Mouse (Mus musculus) neural tube, embryonic 13.5 days (tissue): ENCODE results near the gene Tbcel. TPM values are rescaled to one million over a fixed set of nuclear protein-coding genes. Genes with fewer than 3 reads are reported as not detected.

ENCODE experiments used
- ATAC-seq: fragments of 200-750 bp; cut with Nextera tagmentation; 2 replicates; pipeline ENCODE4 v1.8.0; 2017; ENCODE audit warnings: low read depth, mild to moderate bottlenecking, moderate TSS enrichment, moderate library complexity
- H3K27ac ChIP-seq: fragments of 300-500 bp; sonication (generic); replicated peaks from 2 replicates; pipeline ENCODE4 v1.5.1; 2015; ENCODE audit warnings: moderate library complexity, mild to moderate bottlenecking, inconsistent platforms
- H3K27me3 ChIP-seq: fragments of 300-500 bp; sonication (generic); 2 replicates; pipeline ENCODE4 v1.6.1; 2015; ENCODE audit warnings: mild to moderate bottlenecking, inconsistent platforms
- H3K36me3 ChIP-seq: fragments of 300-500 bp; sonication (generic); 2 replicates; pipeline ENCODE4 v1.6.1; 2015; ENCODE audit warnings: mild to moderate bottlenecking, inconsistent platforms
- H3K4me1 ChIP-seq: fragments of 300-500 bp; sonication (generic); replicated peaks from 2 replicates; pipeline ENCODE4 v1.6.1; 2015; ENCODE audit warnings: inconsistent platforms
- H3K4me2 ChIP-seq: fragments of 300-500 bp; sonication (generic); 2 replicates; pipeline ENCODE4 v1.6.1; 2015; ENCODE audit warnings: inconsistent platforms, mild to moderate bottlenecking, moderate library complexity
- H3K4me3 ChIP-seq: fragments of 300-500 bp; sonication (generic); 2 replicates; pipeline ENCODE4 v1.5.1; 2015; ENCODE audit warnings: mild to moderate bottlenecking, inconsistent platforms
- H3K9ac ChIP-seq: fragments of 300-500 bp; sonication (generic); 2 replicates; pipeline ENCODE4 v1.6.1; 2015; ENCODE audit warnings: moderate library complexity, mild to moderate bottlenecking, inconsistent platforms
- H3K9me3 ChIP-seq: fragments of 300-500 bp; sonication (generic); 2 replicates; pipeline ENCODE4 v1.6.1; 2016; ENCODE audit warnings: inconsistent platforms
- WGBS: fragments of 180-500 bp; shearing (Covaris S2); methylation state at CpG from one replicate; pipeline ENCODE4 v1.1.7; 2015; 5-methylcytosine and 5-hydroxymethylcytosine counted together
- polyA plus RNA-seq: library from polyadenylated mRNA; unstranded; fragments of >200 nt; fragmentation: Nextera tagmentation; extraction: Ambion mirVana; gene quantifications from 2 replicates; pipeline ENCODE4 v1.2.1, GENCODE M21; 2015

Tbcel gene
- polyA plus RNA-seq, 1 experiment from 2014 or later: 4.9 TPM

- Histone ChIP-seq H3K9ac (no peak overlapping the region), H3K9me3 (no peaks in the 10 kb centered on the region), H3K36me3 (no peaks in the 10 kb centered on the region), H3K4me3 (no peak overlapping the region), H3K4me1 (no peaks in the 10 kb centered on the region), H3K27me3 (no peaks in the 10 kb centered on the region), H3K4me2 (no peak overlapping the region), H3K27ac (no peak overlapping the region)
- no peak for ATAC-seq
- WGBS: 93% methylated on average over 1 of the region's 1 CpGs
Measured at GRCm38 (mm10) chr9:42482944-42483343, 24.7 kb downstream of the Tbcel start.

- H3K27ac ChIP-seq: no peak overlapping the region
- H3K4me3 ChIP-seq: no peak overlapping the region
- no peak overlapping the region for H3K4me2 ChIP-seq
- no peaks in the 10 kb centered on the region; the same call in 1 of the 2 replicates for H3K27me3 ChIP-seq
- H3K4me1 ChIP-seq: peaks cover 9% of the 10 kb centered on the region
- 85% methylated on average over 4 of the region's 4 CpGs for WGBS
- H3K36me3 ChIP-seq: no peaks in the 10 kb centered on the region
- H3K9me3 ChIP-seq: no peaks in the 10 kb centered on the region
- no peak for ATAC-seq
- no peak overlapping the region for H3K9ac ChIP-seq
Measured at GRCm38 (mm10) chr9:42476166-42476565, 31.4 kb downstream of the Tbcel start.

GRCm38 (mm10) chr9:42474244-42474643 lies 33.4 kb downstream of the Tbcel start:
- no peaks in the 10 kb centered on the region for H3K9me3 ChIP-seq
- H3K27me3 ChIP-seq: no peaks in the 10 kb centered on the region; the same call in 1 of the 2 replicates
- H3K27ac ChIP-seq: no peak overlapping the region
- H3K9ac ChIP-seq: no peak overlapping the region
- no peak overlapping the region for H3K4me2 ChIP-seq
- ATAC-seq: no peak
- 83% methylated on average over 8 of the region's 8 CpGs for WGBS
- H3K36me3 ChIP-seq: 0 out of 2 replicates have a peak, but pooled peaks cover 5% of the 10 kb centered on the region
- no peak overlapping the region for H3K4me3 ChIP-seq
- H3K4me1 ChIP-seq: peaks cover 26% of the 10 kb centered on the region

GRCm38 (mm10) chr9:42471921-42472747 lies 35.5 kb downstream of the Tbcel start:
- peak overlapping the region; percentile 90 for H3K4me3 ChIP-seq
- peak overlapping the region; percentile 77 for H3K27ac ChIP-seq
- 0 out of 2 replicates have a peak, but pooled peaks cover 5% of the 10 kb centered on the region for H3K36me3 ChIP-seq
- H3K9ac ChIP-seq: peak overlapping the region; percentile 93
- 6% methylated on average over 48 of the region's 49 CpGs for WGBS
- peak overlapping the region; percentile 90 for H3K4me2 ChIP-seq
- H3K27me3 ChIP-seq: no peaks in the 10 kb centered on the region; the same call in 1 of the 2 replicates
- no peaks in the 10 kb centered on the region for H3K9me3 ChIP-seq
- peak; percentile 94 for ATAC-seq
- peaks cover 41% of the 10 kb centered on the region for H3K4me1 ChIP-seq

GRCm38 (mm10) chr9:42471214-42471613 lies 36.4 kb downstream of the Tbcel start:
- peak overlapping the region; percentile 90 for H3K4me2 ChIP-seq
- 0 out of 2 replicates have a peak, but pooled peaks cover 5% of the 10 kb centered on the region for H3K36me3 ChIP-seq
- H3K9ac ChIP-seq: peak overlapping the region; percentile 93
- peak overlapping the region; percentile 90 for H3K4me3 ChIP-seq
- no peaks in the 10 kb centered on the region; the same call in 1 of the 2 replicates for H3K27me3 ChIP-seq
- H3K27ac ChIP-seq: no peak overlapping the region
- no peaks in the 10 kb centered on the region for H3K9me3 ChIP-seq
- WGBS: 52% methylated on average over 4 of the region's 4 CpGs
- ATAC-seq: no peak
- peaks cover 41% of the 10 kb centered on the region for H3K4me1 ChIP-seq

- ATAC-seq: no peak
- 94% methylated on average over 15 of the region's 15 CpGs for WGBS
- peaks cover 41% of the 10 kb centered on the region for H3K4me1 ChIP-seq
Measured at GRCm38 (mm10) chr9:42469323-42469722, 38.3 kb downstream of the Tbcel start.

GRCm38 (mm10) chr9:42468360-42468759 lies 39.2 kb downstream of the Tbcel start:
- no peak for ATAC-seq
- WGBS: 93% methylated on average over 5 of the region's 5 CpGs

More at GRCm38 (mm10) chr9:42469323-42469722, 38.3 kb downstream of the Tbcel start:
- Histone ChIP-seq H3K27me3 (no peaks in the 10 kb centered on the region; the same call in 1 of the 2 replicates), H3K4me2 (no peak overlapping the region), H3K9me3 (no peaks in the 10 kb centered on the region), H3K4me3 (no peak overlapping the region), H3K27ac (no peak overlapping the region), H3K9ac (no peak overlapping the region), H3K36me3 (0 out of 2 replicates have a peak, but pooled peaks cover 5% of the 10 kb centered on the region)

GRCm38 (mm10) chr9:42467116-42467815 lies 40.3 kb downstream of the Tbcel start:
- WGBS: 76% methylated on average over 12 of the region's 12 CpGs
- ATAC-seq: no peak
- H3K9me3 ChIP-seq: no peaks in the 10 kb centered on the region
- H3K4me3 ChIP-seq: no peak overlapping the region
- peaks cover 48% of the 10 kb centered on the region for H3K4me1 ChIP-seq
- H3K27ac ChIP-seq: no peak overlapping the region
- no peaks in the 10 kb centered on the region for H3K27me3 ChIP-seq
- H3K36me3 ChIP-seq: 0 out of 2 replicates have a peak, but pooled peaks cover 5% of the 10 kb centered on the region
- no peak overlapping the region for H3K4me2 ChIP-seq
- no peak overlapping the region for H3K9ac ChIP-seq

More at GRCm38 (mm10) chr9:42468360-42468759, 39.2 kb downstream of the Tbcel start:
- H3K9ac ChIP-seq: peak overlapping the region; percentile 14; the same call in 1 of the 2 replicates
- H3K27me3 ChIP-seq: no peaks in the 10 kb centered on the region
- no peak overlapping the region for H3K4me2 ChIP-seq
- H3K4me1 ChIP-seq: peaks cover 45% of the 10 kb centered on the region
- no peaks in the 10 kb centered on the region for H3K9me3 ChIP-seq
- H3K4me3 ChIP-seq: no peak overlapping the region
- H3K36me3 ChIP-seq: 0 out of 2 replicates have a peak, but pooled peaks cover 5% of the 10 kb centered on the region
- H3K27ac ChIP-seq: no peak overlapping the region

- Histone ChIP-seq H3K4me3 (no peak overlapping the region), H3K9me3 (no peaks in the 10 kb centered on the region), H3K9ac (no peak overlapping the region), H3K27ac (no peak overlapping the region), H3K36me3 (0 out of 2 replicates have a peak, but pooled peaks cover 5% of the 10 kb centered on the region), H3K4me2 (no peak overlapping the region), H3K4me1 (peaks cover 50% of the 10 kb centered on the region), H3K27me3 (no peaks in the 10 kb centered on the region)
- WGBS: 88% methylated on average over 5 of the region's 5 CpGs
- no peak for ATAC-seq
Measured at GRCm38 (mm10) chr9:42465661-42466091, 41.9 kb downstream of the Tbcel start.

GRCm38 (mm10) chr9:42464181-42464580 lies 43.4 kb downstream of the Tbcel start:
- H3K4me2 ChIP-seq: no peak overlapping the region
- H3K4me3 ChIP-seq: no peak overlapping the region
- H3K9me3 ChIP-seq: no peaks in the 10 kb centered on the region
- H3K27me3 ChIP-seq: no peaks in the 10 kb centered on the region
- peaks cover 45% of the 10 kb centered on the region for H3K4me1 ChIP-seq
- no peaks in the 10 kb centered on the region for H3K36me3 ChIP-seq
- no peak for ATAC-seq
- H3K9ac ChIP-seq: no peak overlapping the region
- 93% methylated on average over 9 of the region's 9 CpGs for WGBS
- H3K27ac ChIP-seq: no peak overlapping the region

- Histone ChIP-seq H3K4me1 (peaks cover 45% of the 10 kb centered on the region), H3K4me3 (no peak overlapping the region), H3K27ac (no peak overlapping the region), H3K27me3 (no peaks in the 10 kb centered on the region), H3K9ac (no peak overlapping the region), H3K36me3 (no peaks in the 10 kb centered on the region), H3K4me2 (no peak overlapping the region), H3K9me3 (no peaks in the 10 kb centered on the region)
- 53% methylated on average over 8 of the region's 8 CpGs for WGBS
- no peak for ATAC-seq
Measured at GRCm38 (mm10) chr9:42463220-42463989, 44.2 kb downstream of the Tbcel start.
